ENCODE assay signal across 11 mouse cellular contexts in genomic region chr15:86234517-86235441, GRCm38 (mm10). TPM values are rescaled to one million over a fixed set of nuclear protein-coding genes. Genes with fewer than 3 reads are reported as not detected.
A peak's percentile ranks its signal among the peaks of the same experiment; 100 is the strongest.
DNase-seq lines count a peak whose midpoint lies in the region; ATAC-seq and TF ChIP-seq lines count a peak whose summit lies in the region.
"Had no signal": no experiment of that assay in that cellular context is flagged by ENCODE, and none has a peak within 500 bp of the region (broad histone marks: within the 10 kb centered on the region; RNA-seq: fewer than 3 reads in every experiment).

No protein-coding gene starts in this region.

- no peak for TF ChIP-seq CTCF in hindbrain, postnatal 0 days (IDR thresholded peaks at IDR 0.05; ENCODE audit: low read depth)

- no peak overlapping the region for H3K4me3 ChIP-seq in hindbrain, postnatal 0 days (ENCODE audit: low read length)
- H3K4me3 ChIP-seq in hindbrain, embryonic 10.5 days: no peak overlapping the region
- H3K4me3 ChIP-seq: liver, embryonic 13.5 days; midbrain, embryonic 13.5 days had no signal

- H3K36me3 ChIP-seq in hindbrain, postnatal 0 days (ENCODE audit: insufficient read depth, low read length): no peaks in the 10 kb centered on the region; the same call in 1 of the 2 replicates
- H3K36me3 ChIP-seq in hindbrain, embryonic 10.5 days: peaks cover 6% of the 10 kb centered on the region

- peak; percentile 38; the same call in 1 of the 2 replicates for ATAC-seq in hindbrain, postnatal 0 days
- peak; percentile 64 for ATAC-seq in common myeloid progenitor, adult 5-6 weeks (replicated peaks; ENCODE audit: low read depth, poor library complexity, severe bottlenecking)
- ATAC-seq: midbrain, embryonic 13.5 days had no signal

- no peak overlapping the region for H3K4me2 ChIP-seq in hindbrain, postnatal 0 days (ENCODE audit: low read depth, low read length)
- H3K4me2 ChIP-seq: liver, embryonic 13.5 days; midbrain, embryonic 13.5 days had no signal

- WGBS in hindbrain, postnatal 0 days: 67% methylated on average over 22 of the region's 22 CpGs
- 85% methylated on average over 22 of the region's 22 CpGs for WGBS in hindbrain, embryonic 10.5 days

- no peak overlapping the region for H3K27ac ChIP-seq in hindbrain, postnatal 0 days
- no peak overlapping the region for H3K27ac ChIP-seq in hindbrain, embryonic 10.5 days
- H3K27ac ChIP-seq: liver, embryonic 13.5 days; midbrain, embryonic 13.5 days had no signal

- no peak overlapping the region for H3K9ac ChIP-seq in hindbrain, postnatal 0 days (replicated peaks; ENCODE audit: low read length)
- H3K9ac ChIP-seq: liver, embryonic 13.5 days; midbrain, embryonic 13.5 days had no signal

- H3K4me1 ChIP-seq in hindbrain, postnatal 0 days (ENCODE audit: insufficient read depth, low read length): peaks cover 10% of the 10 kb centered on the region; the same call in 1 of the 2 replicates
- H3K4me1 ChIP-seq in hindbrain, embryonic 10.5 days (replicated peaks): 0 out of 2 replicates have a peak, but pooled peaks cover 3% of the 10 kb centered on the region

- no peak for DNase-seq in hindbrain, postnatal 0 days (ENCODE audit: low spot score)
- no peak for DNase-seq in hindbrain, embryonic 10.5 days (ENCODE audit: low spot score)
- DNase-seq in cerebellum, adult 11-12 months: peak; percentile 72
- peak; percentile 60 for DNase-seq in retina, postnatal 1 day
- DNase-seq in lung, adult 18-20 months: no peak
- DNase-seq in liver: no peak
- no peak for DNase-seq in T-cell, adult 2 months (ENCODE audit: low spot score)
- DNase-seq: adrenal gland, postnatal 10 days; liver, embryonic 13.5 days had no signal

- no peaks in the 10 kb centered on the region for H3K9me3 ChIP-seq in hindbrain, postnatal 0 days (ENCODE audit: low read length)
- H3K9me3 ChIP-seq in hindbrain, embryonic 10.5 days: no peaks in the 10 kb centered on the region
- H3K9me3 ChIP-seq: liver, embryonic 13.5 days; midbrain, embryonic 13.5 days had no signal

- no peaks in the 10 kb centered on the region for H3K27me3 ChIP-seq in hindbrain, postnatal 0 days (ENCODE audit: insufficient read depth, low read length)
- no peaks in the 10 kb centered on the region for H3K27me3 ChIP-seq in hindbrain, embryonic 10.5 days (ENCODE audit: insufficient read depth, poor library complexity, severe bottlenecking)
- H3K27me3 ChIP-seq: liver, embryonic 13.5 days; midbrain, embryonic 13.5 days had no signal

RNA-seq across cellular contexts. Expression of gene Tbc1d22a, which starts 20.5 kb away (rescaled TPM):
- total RNA-seq in hindbrain, postnatal 0 days (2014; rRNA removed): 17.4 and 26.2 TPM in 2 replicates
- polyA plus RNA-seq in hindbrain, postnatal 0 days (2015; fragmentation: Nextera tagmentation; extraction: Ambion mirVana): 12.8 and 13.6 TPM in 2 replicates
- polyA plus RNA-seq in hindbrain, embryonic 10.5 days (2016; fragmentation: Nextera tagmentation; extraction: Ambion mirVana): 13.4 and 13.5 TPM in 2 replicates
- total RNA-seq in common myeloid progenitor, adult 5-6 weeks (2017): 15.7 and 21.4 TPM in 2 replicates

RNA-seq across cellular contexts. Expression of gene Cerk, which starts 48.8 kb away (rescaled TPM):
- total RNA-seq in hindbrain, postnatal 0 days (2014; rRNA removed): 46.3 and 52.1 TPM in 2 replicates
- 23.4 and 23.6 TPM in 2 replicates for polyA plus RNA-seq in hindbrain, postnatal 0 days (2015; fragmentation: Nextera tagmentation; extraction: Ambion mirVana)
- polyA plus RNA-seq in hindbrain, embryonic 10.5 days (2016; fragmentation: Nextera tagmentation; extraction: Ambion mirVana): 12.8 and 15.9 TPM in 2 replicates
- total RNA-seq in common myeloid progenitor, adult 5-6 weeks (2017): 17.2 and 20.0 TPM in 2 replicates

Comparison
In these comparisons a context has a peak if more than half of its experiments do, and no peak if none do; other contexts are left out.
1. DNase-seq: peak in cerebellum, adult 11-12 months (single experiment) and retina, postnatal 1 day (single experiment); none in hindbrain, postnatal 0 days (single experiment), hindbrain, embryonic 10.5 days (single experiment), lung, adult 18-20 months (0 of 2), liver (single experiment) and T-cell, adult 2 months (single experiment).